Mouse (Mus musculus) forebrain, embryonic 14.5 days (tissue): ENCODE results near the gene Gdf2. TPM values are rescaled to one million over a fixed set of nuclear protein-coding genes. Genes with fewer than 3 reads are reported as not detected.

Experiments used
- ATAC-seq: fragments of 200-750 bp; cut with Nextera tagmentation; 2 replicates; pipeline ENCODE4 v1.8.0; 2017; ENCODE audit warnings: mild to moderate bottlenecking, moderate library complexity
- DNase-seq: peaks from one replicate; pipeline ENCODE4 v3.0.0-alpha.2; 2015; ENCODE audit warnings: low spot score
- H3K27ac ChIP-seq: fragments of 300-500 bp; sonication (generic); 2 replicates; pipeline ENCODE4 v1.5.1; 2014; ENCODE audit warnings: low read depth, mild to moderate bottlenecking, control low read depth, low read length, moderate library complexity
- H3K27me3 ChIP-seq: fragments of 300-500 bp; sonication (generic); replicated peaks from 2 replicates; pipeline ENCODE4 v1.6.1; 2014; ENCODE audit warnings: low read length, control low read depth, mixed read lengths; ENCODE audit not compliant: control insufficient read depth, insufficient read depth
- H3K36me3 ChIP-seq: fragments of 300-500 bp; sonication (generic); 2 replicates; pipeline ENCODE4 v1.6.1; 2014; ENCODE audit warnings: low read length, control low read depth; ENCODE audit not compliant: control insufficient read depth, insufficient read depth
- H3K4me1 ChIP-seq: fragments of 300-500 bp; sonication (generic); 2 replicates; pipeline ENCODE4 v1.6.1; 2014; ENCODE audit warnings: antibody characterized with exemption, low read length, control low read depth; ENCODE audit not compliant: control insufficient read depth, insufficient read depth
- H3K4me2 ChIP-seq: fragments of 300-500 bp; sonication (generic); 2 replicates; pipeline ENCODE4 v1.6.1; 2014; ENCODE audit warnings: mild to moderate bottlenecking, control low read depth, low read length
- H3K4me3 ChIP-seq: fragments of 300-500 bp; sonication (generic); 2 replicates; pipeline ENCODE4 v1.5.1; 2014; ENCODE audit warnings: low read depth, low read length, control low read depth
- H3K9ac ChIP-seq: fragments of 300-500 bp; sonication (generic); 2 replicates; pipeline ENCODE4 v1.6.1; 2014; ENCODE audit warnings: mild to moderate bottlenecking, low read length, control low read depth, moderate library complexity
- H3K9me3 ChIP-seq: fragments of 300-500 bp; sonication (generic); replicated peaks from 2 replicates; pipeline ENCODE4 v1.6.1; 2016; ENCODE audit warnings: low read length, control low read depth, mixed read lengths; ENCODE audit not compliant: control insufficient read depth
- WGBS: fragments of 180-500 bp; shearing (Covaris S2); extraction: QIAGEN DNeasy Blood & Tissue Kit; methylation state at CpG from one replicate; pipeline ENCODE4 v1.1.7; 2014; 5-methylcytosine and 5-hydroxymethylcytosine counted together
- polyA plus RNA-seq: library from polyadenylated mRNA; unstranded; fragments of >200 nt; fragmentation: Nextera tagmentation; extraction: Ambion mirVana; gene quantifications from 2 replicates; pipeline ENCODE4 v1.2.1, GENCODE M21; 2014

The Gdf2 gene
- not detected in 2 replicates for polyA plus RNA-seq

DNA sequence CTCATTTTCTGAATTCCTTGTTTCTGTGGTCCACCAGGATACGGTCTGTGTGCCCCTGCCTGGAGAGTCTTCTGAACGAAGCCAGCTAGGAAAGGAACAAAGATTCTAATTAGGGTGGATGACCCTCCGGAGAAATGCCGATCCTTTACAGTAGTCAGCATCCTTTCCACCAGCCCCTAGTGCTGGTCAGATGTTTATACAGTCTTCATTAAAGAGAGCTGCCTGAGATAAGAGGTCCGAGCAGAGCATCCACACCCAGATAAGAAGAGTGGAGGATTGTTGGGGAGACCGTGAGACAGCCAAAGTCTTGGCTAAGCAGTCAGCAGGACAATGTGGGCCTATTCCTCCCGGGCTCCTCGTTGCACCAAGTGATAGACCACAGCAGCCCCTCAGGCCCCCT is at the start of gene Gdf2:
Gene Gdf2 (plus strand): TSS at position 301 of the 400 bp plus-strand sequence.
- no peaks in the 10 kb centered on the region for H3K4me1 ChIP-seq
- ATAC-seq (no peak), DNase-seq (no peak)
- H3K4me2 ChIP-seq = no peak within 1 kb of the TSS
- H3K27ac ChIP-seq = no peak within 1 kb of the TSS
- no peak within 1 kb of the TSS for H3K9ac ChIP-seq
- H3K4me3 ChIP-seq = no peak within 1 kb of the TSS
- H3K9me3 ChIP-seq = no peaks in the 10 kb centered on the region
- WGBS = 81% methylated on average over 8 of the region's 8 CpGs
- no peaks in the 10 kb centered on the region for H3K36me3 ChIP-seq
- H3K27me3 ChIP-seq = no peaks in the 10 kb centered on the region

DNA sequence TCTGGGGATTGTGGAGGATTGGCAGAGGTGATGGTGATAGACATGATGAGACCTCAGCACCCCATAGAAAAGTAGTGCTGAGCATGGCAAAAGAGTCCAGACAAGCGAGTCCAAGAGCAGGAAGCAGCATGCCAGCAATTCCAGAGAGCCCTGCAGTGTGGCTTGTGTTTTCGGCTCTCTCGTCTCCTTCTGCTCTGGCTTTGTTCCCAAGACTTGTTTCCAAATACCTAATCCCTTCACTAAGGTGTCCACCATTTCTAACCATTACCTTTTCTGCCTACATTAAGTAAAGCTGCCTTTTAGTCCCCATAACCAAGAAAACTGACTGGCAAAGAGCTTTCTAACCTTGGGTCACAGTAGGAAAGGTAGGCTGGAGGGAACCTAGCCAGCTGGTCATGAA is 49.3 kb upstream of the Gdf2 start:
- H3K9ac ChIP-seq = no peak overlapping the region
- no peaks in the 10 kb centered on the region for H3K9me3 ChIP-seq
- H3K27me3 ChIP-seq = no peaks in the 10 kb centered on the region
- H3K4me2 ChIP-seq = no peak overlapping the region
- ATAC-seq = no peak
- no peak for DNase-seq
- H3K27ac ChIP-seq = no peak overlapping the region
- no peaks in the 10 kb centered on the region for H3K36me3 ChIP-seq
- H3K4me1 ChIP-seq = no peaks in the 10 kb centered on the region; the same call in 1 of the 2 replicates
- no peak overlapping the region for H3K4me3 ChIP-seq
- WGBS = 76% methylated on average over 3 of the region's 3 CpGs

DNA sequence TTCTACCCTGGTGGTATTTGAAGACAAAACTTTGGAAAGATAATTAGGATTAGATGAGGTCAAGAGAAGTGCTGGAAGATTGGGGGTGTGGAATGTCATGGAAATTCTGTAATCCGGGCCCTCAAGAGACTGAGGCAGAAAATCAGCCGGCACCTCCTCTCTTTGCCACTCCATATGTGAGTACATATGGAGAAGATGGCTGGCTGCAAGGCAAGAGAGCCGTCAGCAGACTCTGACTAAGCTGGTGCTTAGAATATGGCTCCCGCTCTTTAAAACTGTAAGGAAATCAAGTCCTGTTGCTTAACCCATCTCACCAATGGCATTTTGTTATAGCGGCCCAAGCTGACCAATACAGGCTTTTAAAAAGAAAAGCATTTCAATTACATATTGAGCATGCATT is 45.1 kb upstream of the Gdf2 start:
- Histone ChIP-seq H3K4me1 (no peaks in the 10 kb centered on the region; the same call in 1 of the 2 replicates), H3K9me3 (no peaks in the 10 kb centered on the region), H3K36me3 (no peaks in the 10 kb centered on the region), H3K27me3 (no peaks in the 10 kb centered on the region), H3K27ac (no peak overlapping the region), H3K4me3 (no peak overlapping the region), H3K9ac (no peak overlapping the region), H3K4me2 (no peak overlapping the region)
- no peak; the same call in 1 of the 2 replicates for ATAC-seq
- WGBS = 79% methylated on average over 5 of the region's 5 CpGs
- DNase-seq = no peak

DNA sequence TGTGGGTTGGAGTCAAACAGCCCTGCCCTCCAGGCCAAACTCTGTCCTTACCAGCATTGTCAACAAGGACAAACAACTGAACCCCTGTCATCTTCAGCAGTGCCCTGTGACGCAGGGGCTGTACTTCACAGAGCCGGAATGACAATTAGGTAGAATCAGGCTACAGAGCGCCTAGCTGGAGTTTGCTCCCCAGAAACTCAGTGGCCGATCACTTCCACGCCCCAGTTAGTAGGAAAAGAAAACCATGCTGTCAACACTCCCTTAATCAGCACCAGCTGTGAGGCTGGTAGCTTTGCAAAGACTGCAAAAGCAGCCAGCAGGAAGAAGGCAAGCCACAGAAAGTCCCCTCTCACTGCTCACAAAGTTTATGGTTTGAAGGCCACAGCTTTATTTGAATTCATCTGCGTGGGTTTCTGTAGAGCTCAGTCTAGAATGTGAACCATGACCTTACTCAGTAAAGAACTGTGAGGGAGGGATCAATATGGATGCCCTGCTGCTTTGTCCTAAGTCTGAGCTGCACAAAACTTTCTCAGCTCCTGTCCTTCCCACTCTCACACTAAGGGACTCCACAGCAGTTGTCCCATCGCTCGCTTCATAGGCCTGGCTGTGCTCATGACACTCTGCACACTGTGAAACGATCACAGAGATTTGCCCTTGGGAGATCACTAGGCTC is 44.1 kb upstream of the Gdf2 start:
- DNase-seq = peak; percentile 27
- H3K4me1 ChIP-seq = no peaks in the 10 kb centered on the region; the same call in 1 of the 2 replicates
- H3K9ac ChIP-seq = no peak overlapping the region
- no peaks in the 10 kb centered on the region for H3K9me3 ChIP-seq
- no peak overlapping the region for H3K27ac ChIP-seq
- no peak for ATAC-seq
- no peak overlapping the region for H3K4me3 ChIP-seq
- no peaks in the 10 kb centered on the region for H3K27me3 ChIP-seq
- no peak overlapping the region for H3K4me2 ChIP-seq
- H3K36me3 ChIP-seq = no peaks in the 10 kb centered on the region
- WGBS = 35% methylated on average over 9 of the region's 9 CpGs

DNA sequence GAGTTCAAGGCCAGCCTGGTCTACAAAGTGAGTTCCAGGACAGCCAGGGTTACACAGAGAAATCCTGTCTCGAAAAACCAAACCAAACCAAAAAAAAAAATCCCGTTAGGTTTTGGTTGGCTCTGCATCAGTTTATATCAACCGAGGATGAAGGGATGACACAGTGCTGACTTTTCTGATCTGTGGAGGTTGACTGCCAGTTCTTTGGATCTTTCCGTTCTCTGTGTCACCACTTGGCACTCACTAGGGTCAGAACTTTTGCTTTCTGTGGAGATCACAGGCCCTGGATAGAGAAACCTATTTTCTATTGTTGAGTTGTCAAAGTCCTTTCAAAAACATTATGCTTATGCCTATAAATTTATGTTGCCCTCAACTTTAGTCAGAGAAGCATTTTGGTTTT is 38.1 kb upstream of the Gdf2 start:
- H3K9me3 ChIP-seq = no peaks in the 10 kb centered on the region
- no peak overlapping the region for H3K27ac ChIP-seq
- H3K4me2 ChIP-seq = no peak overlapping the region
- WGBS = 93% methylated on average over 4 of the region's 4 CpGs
- H3K36me3 ChIP-seq = no peaks in the 10 kb centered on the region
- no peaks in the 10 kb centered on the region for H3K4me1 ChIP-seq
- ATAC-seq = no peak
- H3K9ac ChIP-seq = no peak overlapping the region
- no peak overlapping the region for H3K4me3 ChIP-seq
- DNase-seq = no peak
- no peaks in the 10 kb centered on the region for H3K27me3 ChIP-seq

DNA sequence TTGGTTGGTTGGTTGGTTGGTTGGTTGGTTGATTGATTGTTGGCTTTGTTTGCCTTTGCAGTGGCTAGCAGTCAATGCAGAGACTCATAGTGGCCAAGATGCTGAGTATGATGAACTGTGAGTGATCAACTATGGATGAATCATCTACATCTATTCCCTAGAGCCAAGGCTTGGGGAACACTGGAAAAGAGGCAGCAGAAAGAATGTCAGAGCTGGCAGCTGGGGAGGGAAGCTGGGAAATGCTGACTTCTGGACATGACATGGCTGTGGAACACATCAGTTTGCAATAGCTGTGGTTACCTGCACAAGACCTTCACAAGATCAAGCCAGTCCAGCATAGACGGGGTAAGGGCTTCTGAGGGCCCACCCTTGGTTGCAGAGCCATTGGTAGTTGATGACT is 37.6 kb upstream of the Gdf2 start:
- DNase-seq (no peak), ATAC-seq (no peak)
- Histone ChIP-seq H3K4me1 (no peaks in the 10 kb centered on the region), H3K4me2 (no peak overlapping the region), H3K27me3 (no peaks in the 10 kb centered on the region), H3K9ac (no peak overlapping the region), H3K27ac (no peak overlapping the region), H3K9me3 (no peaks in the 10 kb centered on the region), H3K36me3 (no peaks in the 10 kb centered on the region), H3K4me3 (no peak overlapping the region)
- WGBS = 84% methylated on average over 1 of the region's 1 CpGs

DNA sequence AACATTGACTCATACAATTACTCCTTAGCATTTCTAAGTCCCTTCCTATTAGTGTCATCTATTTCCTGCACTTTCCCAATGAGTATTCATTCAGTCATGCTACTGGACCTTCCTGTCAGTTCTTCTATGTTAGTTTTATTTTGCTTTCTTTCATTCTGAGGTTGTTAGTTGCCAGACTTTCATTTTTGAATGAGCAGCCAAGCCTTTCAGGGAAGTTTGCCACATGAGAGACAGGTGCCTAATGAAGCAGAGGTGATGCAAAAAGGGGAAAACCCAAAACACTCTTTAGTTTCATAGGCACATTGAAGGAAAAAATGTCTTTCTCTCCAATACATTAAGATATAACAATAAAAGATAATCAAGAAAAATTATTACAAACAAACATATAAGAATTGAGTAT is 36.0 kb upstream of the Gdf2 start:
- Histone ChIP-seq H3K4me2 (no peak overlapping the region), H3K9ac (no peak overlapping the region), H3K4me1 (no peaks in the 10 kb centered on the region), H3K4me3 (no peak overlapping the region), H3K27ac (no peak overlapping the region), H3K27me3 (no peaks in the 10 kb centered on the region), H3K36me3 (no peaks in the 10 kb centered on the region), H3K9me3 (no peaks in the 10 kb centered on the region)
- DNase-seq (no peak), ATAC-seq (no peak)

DNA sequence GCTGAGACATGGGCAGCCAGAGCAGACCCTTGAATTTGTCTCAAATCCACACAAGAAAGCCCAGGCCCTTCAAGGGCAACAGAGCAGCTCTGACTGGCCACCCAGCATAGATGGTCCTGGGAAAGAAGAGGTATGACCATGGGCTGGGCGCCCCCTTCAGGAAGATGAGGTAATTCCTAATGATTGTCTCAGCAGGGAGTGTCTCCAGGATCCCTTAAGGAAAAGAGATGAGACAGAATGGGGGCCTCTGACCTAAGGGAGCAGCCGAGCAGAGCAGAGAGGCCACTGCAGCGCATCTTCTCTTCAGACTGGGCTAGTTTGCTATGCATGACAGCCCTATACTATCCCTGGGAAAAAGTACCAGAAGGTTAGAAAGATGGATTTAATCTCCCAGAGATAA is 27.1 kb upstream of the Gdf2 start:
- Histone ChIP-seq H3K4me3 (no peak overlapping the region), H3K27me3 (no peaks in the 10 kb centered on the region), H3K4me2 (no peak overlapping the region), H3K27ac (no peak overlapping the region), H3K9ac (no peak overlapping the region), H3K36me3 (no peaks in the 10 kb centered on the region), H3K9me3 (no peaks in the 10 kb centered on the region), H3K4me1 (no peaks in the 10 kb centered on the region)
- DNase-seq = peak; percentile 31
- ATAC-seq = no peak
- 36% methylated on average over 3 of the region's 3 CpGs for WGBS

DNA sequence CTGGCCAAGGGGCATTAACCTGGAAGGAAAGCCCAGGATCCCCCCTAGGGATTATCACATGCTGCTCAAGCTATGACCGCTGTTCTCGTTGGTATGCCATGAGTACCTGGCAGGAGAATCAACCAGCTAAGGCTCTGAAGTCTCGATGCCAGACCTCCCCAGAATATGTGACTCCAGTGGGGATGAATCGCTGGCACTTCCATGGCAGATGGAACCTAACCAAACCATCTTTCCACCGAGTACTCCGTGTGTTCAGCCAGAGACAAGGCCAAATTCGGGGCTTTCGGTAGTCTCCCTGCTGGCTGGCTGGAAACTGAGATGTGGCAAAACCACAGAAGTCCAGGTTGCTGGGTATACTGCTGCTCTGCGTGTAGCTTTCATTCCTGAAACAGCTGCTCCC is 26.6 kb upstream of the Gdf2 start:
- WGBS = 88% methylated on average over 9 of the region's 9 CpGs
- H3K4me1 ChIP-seq = no peaks in the 10 kb centered on the region
- ATAC-seq = no peak
- H3K4me3 ChIP-seq = no peak overlapping the region
- H3K4me2 ChIP-seq = no peak overlapping the region
- no peak overlapping the region for H3K9ac ChIP-seq
- H3K9me3 ChIP-seq = no peaks in the 10 kb centered on the region
- H3K27ac ChIP-seq = no peak overlapping the region
- no peaks in the 10 kb centered on the region for H3K36me3 ChIP-seq
- H3K27me3 ChIP-seq = no peaks in the 10 kb centered on the region
- no peak for DNase-seq
